Comparison of ENCODE assay signal across 8 mouse cellular contexts in the genomic region with DNA sequence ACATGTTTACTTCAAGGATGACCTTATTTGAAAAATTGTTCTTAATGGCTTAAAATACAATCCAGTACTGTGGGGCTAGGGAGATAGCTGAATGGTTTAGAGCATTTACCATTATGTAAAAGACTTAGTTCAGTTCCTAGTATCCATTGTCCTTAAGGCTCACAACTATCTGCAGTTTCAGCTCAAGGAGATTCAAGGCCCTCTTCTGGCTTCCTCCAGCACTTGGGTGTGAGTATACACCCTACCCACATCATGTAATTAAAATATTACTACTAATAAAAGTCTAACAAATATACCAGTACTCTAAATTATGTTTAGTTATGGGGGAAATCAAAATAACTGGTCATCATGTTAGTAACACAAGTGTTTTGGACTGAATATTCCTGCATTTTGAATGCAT. TPM values are rescaled to one million over a fixed set of nuclear protein-coding genes. Genes with fewer than 3 reads are reported as not detected.
DNase-seq lines count a peak whose midpoint lies in the region; ATAC-seq and TF ChIP-seq lines count a peak whose summit lies in the region.

No protein-coding gene starts in this region.

- peak overlapping the region; percentile 77 for H3K4me2 ChIP-seq in heart, embryonic 15.5 days
- peak overlapping the region; percentile 93 for H3K4me2 ChIP-seq in hindbrain, embryonic 14.5 days (replicated peaks)
- H3K4me2 ChIP-seq in midbrain, embryonic 14.5 days (ENCODE audit: low read length), result peak overlapping the region; percentile 76

- DNase-seq in heart, postnatal 10 days, result no peak
- no peak for DNase-seq in hindbrain, embryonic 14.5 days (ENCODE audit: low spot score)
- DNase-seq in midbrain, embryonic 14.5 days, result no peak
- no peak for DNase-seq in adrenal gland, postnatal 36 days
- no peak for DNase-seq in kidney, postnatal 10 days

- H3K36me3 ChIP-seq in heart, embryonic 15.5 days, result peaks cover 27% of the 10 kb centered on the region
- peaks cover 29% of the 10 kb centered on the region for H3K36me3 ChIP-seq in hindbrain, embryonic 14.5 days (replicated peaks; ENCODE audit: control insufficient read depth, insufficient read depth)
- peaks cover 25% of the 10 kb centered on the region for H3K36me3 ChIP-seq in midbrain, embryonic 14.5 days (ENCODE audit: control insufficient read depth, insufficient read depth, low read length)

- no peaks in the 10 kb centered on the region for H3K27me3 ChIP-seq in heart, embryonic 15.5 days
- H3K27me3 ChIP-seq in hindbrain, embryonic 14.5 days (ENCODE audit: control insufficient read depth, insufficient read depth, low read length), result no peaks in the 10 kb centered on the region
- no peaks in the 10 kb centered on the region for H3K27me3 ChIP-seq in midbrain, embryonic 14.5 days (ENCODE audit: control insufficient read depth, insufficient read depth, low read length)

- no peak for TF ChIP-seq POLR2A in bone marrow macrophage, adult 2 months (IDR thresholded peaks at IDR 0.05; ENCODE audit: borderline replicate concordance, low read depth, low read length)

- TF ChIP-seq CTCF in bone marrow macrophage, adult 2 months (IDR thresholded peaks at IDR 0.05; ENCODE audit: low read depth, low read length), result no peak

- intact Hi-C loops in heart, postnatal 10 days (cut with DNase I), result no loop called here

- H3K4me3 ChIP-seq in heart, embryonic 15.5 days, result 0 out of 2 replicates have a peak overlapping the region, but pooled peaks have one; percentile 18
- H3K4me3 ChIP-seq in bone marrow macrophage, adult 2 months (ENCODE audit: insufficient read depth, low read length), result peak overlapping the region; percentile 30; the same call in 1 of the 2 replicates
- H3K4me3 ChIP-seq in hindbrain, embryonic 14.5 days (replicated peaks; ENCODE audit: low read length), result peak overlapping the region; percentile 67
- H3K4me3 ChIP-seq in midbrain, embryonic 14.5 days (replicated peaks; ENCODE audit: low read depth, low read length), result peak overlapping the region; percentile 63; the same call in 1 of the 2 replicates

- H3K9ac ChIP-seq in heart, embryonic 15.5 days, result no peak overlapping the region
- H3K9ac ChIP-seq in hindbrain, embryonic 14.5 days, result peak overlapping the region; percentile 14; the same call in 1 of the 2 replicates
- H3K9ac ChIP-seq in midbrain, embryonic 14.5 days (replicated peaks; ENCODE audit: low read length), result no peak overlapping the region

- H3K4me1 ChIP-seq in heart, embryonic 15.5 days (replicated peaks), result peaks cover 11% of the 10 kb centered on the region
- peaks cover 8% of the 10 kb centered on the region for H3K4me1 ChIP-seq in bone marrow macrophage, adult 2 months (ENCODE audit: control insufficient read depth, insufficient read depth, low read length)
- H3K4me1 ChIP-seq in hindbrain, embryonic 14.5 days (replicated peaks; ENCODE audit: control insufficient read depth, insufficient read depth, low read length), result peaks cover 18% of the 10 kb centered on the region
- peaks cover 17% of the 10 kb centered on the region for H3K4me1 ChIP-seq in midbrain, embryonic 14.5 days (ENCODE audit: control insufficient read depth, insufficient read depth, low read length)

- no peak overlapping the region for H3K27ac ChIP-seq in heart, embryonic 15.5 days
- no peak overlapping the region for H3K27ac ChIP-seq in bone marrow macrophage, adult 2 months (ENCODE audit: insufficient read depth, low read depth, low read length)
- H3K27ac ChIP-seq in hindbrain, embryonic 14.5 days, result no peak overlapping the region
- H3K27ac ChIP-seq in midbrain, embryonic 14.5 days (replicated peaks; ENCODE audit: low read depth, low read length), result no peak overlapping the region

- ATAC-seq in heart, embryonic 15.5 days (replicated peaks; ENCODE audit: insufficient number of reproducible peaks, insufficient read depth, low FRiP score, low read depth), result no peak
- ATAC-seq in hindbrain, embryonic 14.5 days (ENCODE audit: low FRiP score), result no peak
- no peak for ATAC-seq in midbrain, embryonic 14.5 days (ENCODE audit: low FRiP score, low TSS enrichment)
- ATAC-seq in monocyte, adult 5-6 weeks (replicated peaks; ENCODE audit: insufficient number of reproducible peaks, low FRiP score, low TSS enrichment, poor library complexity, severe bottlenecking), result no peak

- no peaks in the 10 kb centered on the region for H3K9me3 ChIP-seq in heart, embryonic 15.5 days (replicated peaks)
- no peaks in the 10 kb centered on the region for H3K9me3 ChIP-seq in hindbrain, embryonic 14.5 days (ENCODE audit: control insufficient read depth, low read length)
- H3K9me3 ChIP-seq in midbrain, embryonic 14.5 days (ENCODE audit: control insufficient read depth, low read length), result no peaks in the 10 kb centered on the region

RNA-seq across cellular contexts. Expression of a gene that starts 1.0 kb away (rescaled TPM):
- 39.1 and 40.8 TPM in 2 replicates for polyA plus RNA-seq in heart, embryonic 15.5 days (2015; fragmentation: Nextera tagmentation; extraction: Ambion mirVana)
- 10 to 100 TPM; 23.7 to 27.0 TPM for total RNA-seq in heart, postnatal 10 days (2021)
- polyA plus RNA-seq in bone marrow macrophage, adult 2 months (2012; ENCODE audit: insufficient read depth, insufficient read length, missing spikeins), result 13.0 and 15.3 TPM in 2 replicates
- 26.0 and 30.2 TPM in 2 replicates for polyA plus RNA-seq in hindbrain, embryonic 14.5 days (2014; fragmentation: Nextera tagmentation; extraction: Ambion mirVana)
- polyA plus RNA-seq in midbrain, embryonic 14.5 days (2014; fragmentation: Nextera tagmentation; extraction: Ambion mirVana), result 26.9 and 32.4 TPM in 2 replicates
- 10 to 100 TPM; 16.3 to 20.8 TPM for total RNA-seq in adrenal gland, postnatal 36 days (2021)
- 1.6 to 3.8 TPM (median 2.0 TPM) in 3 replicates for total RNA-seq in monocyte, adult 5-6 weeks (2017)

RNA-seq across cellular contexts. Expression of a gene that starts 1.2 kb away (rescaled TPM):
- polyA plus RNA-seq in heart, embryonic 15.5 days (2015; fragmentation: Nextera tagmentation; extraction: Ambion mirVana), result 11.9 and 12.2 TPM in 2 replicates
- 10 to 100 TPM in 1 of 2 experiments, 1 to 10 TPM in 1; 9.0 to 11.3 TPM for total RNA-seq in heart, postnatal 10 days (2021)
- polyA plus RNA-seq in bone marrow macrophage, adult 2 months (2012; ENCODE audit: insufficient read depth, insufficient read length, missing spikeins), result 12.1 and 13.7 TPM in 2 replicates
- polyA plus RNA-seq in hindbrain, embryonic 14.5 days (2014; fragmentation: Nextera tagmentation; extraction: Ambion mirVana), result 33.1 and 39.2 TPM in 2 replicates
- polyA plus RNA-seq in midbrain, embryonic 14.5 days (2014; fragmentation: Nextera tagmentation; extraction: Ambion mirVana), result 33.8 and 41.3 TPM in 2 replicates
- 10 to 100 TPM; 17.2 to 21.4 TPM for total RNA-seq in adrenal gland, postnatal 36 days (2021)
- total RNA-seq in monocyte, adult 5-6 weeks (2017), result 2.3 to 8.3 TPM (median 3.6 TPM) in 3 replicates

RNA-seq across cellular contexts. Expression of a gene that starts 15.3 kb away (rescaled TPM):
- 59.8 and 60.3 TPM in 2 replicates for polyA plus RNA-seq in heart, embryonic 15.5 days (2015; fragmentation: Nextera tagmentation; extraction: Ambion mirVana)
- 10 to 100 TPM; 10.1 to 12.7 TPM for total RNA-seq in heart, postnatal 10 days (2021)
- polyA plus RNA-seq in bone marrow macrophage, adult 2 months (2012; ENCODE audit: insufficient read depth, insufficient read length, missing spikeins), result 12.5 and 14.6 TPM in 2 replicates
- 42.7 and 43.0 TPM in 2 replicates for polyA plus RNA-seq in hindbrain, embryonic 14.5 days (2014; fragmentation: Nextera tagmentation; extraction: Ambion mirVana)
- 49.4 and 55.0 TPM in 2 replicates for polyA plus RNA-seq in midbrain, embryonic 14.5 days (2014; fragmentation: Nextera tagmentation; extraction: Ambion mirVana)
- total RNA-seq in adrenal gland, postnatal 36 days (2021), result 10 to 100 TPM; 10.4 to 14.9 TPM
- 18.2 to 32.9 TPM (median 24.2 TPM) in 3 replicates for total RNA-seq in monocyte, adult 5-6 weeks (2017)

RNA-seq across cellular contexts. Expression of a gene that starts 30.0 kb away (rescaled TPM):
- 11.4 and 14.5 TPM in 2 replicates for polyA plus RNA-seq in heart, embryonic 15.5 days (2015; fragmentation: Nextera tagmentation; extraction: Ambion mirVana)
- 10 to 100 TPM; 17.1 to 20.5 TPM for total RNA-seq in heart, postnatal 10 days (2021)
- 14.5 and 17.3 TPM in 2 replicates for polyA plus RNA-seq in bone marrow macrophage, adult 2 months (2012; ENCODE audit: insufficient read depth, insufficient read length, missing spikeins)
- 31.1 TPM in 2 replicates for polyA plus RNA-seq in hindbrain, embryonic 14.5 days (2014; fragmentation: Nextera tagmentation; extraction: Ambion mirVana)
- 26.5 and 38.8 TPM in 2 replicates for polyA plus RNA-seq in midbrain, embryonic 14.5 days (2014; fragmentation: Nextera tagmentation; extraction: Ambion mirVana)
- total RNA-seq in adrenal gland, postnatal 36 days (2021), result 10 to 100 TPM; 17.8 to 18.9 TPM
- 17.3 to 22.4 TPM (median 21.6 TPM) in 3 replicates for total RNA-seq in monocyte, adult 5-6 weeks (2017)

RNA-seq across cellular contexts. Expression of a gene that starts 55.8 kb away (rescaled TPM):
- 0.03 TPM in 1 of 2 replicates, not detected in the other for polyA plus RNA-seq in heart, embryonic 15.5 days (2015; fragmentation: Nextera tagmentation; extraction: Ambion mirVana)
- not detected for total RNA-seq in heart, postnatal 10 days (2021)
- polyA plus RNA-seq in bone marrow macrophage, adult 2 months (2012; ENCODE audit: insufficient read depth, insufficient read length, missing spikeins), result not detected in 2 replicates
- polyA plus RNA-seq in hindbrain, embryonic 14.5 days (2014; fragmentation: Nextera tagmentation; extraction: Ambion mirVana), result 0.07 TPM in 1 of 2 replicates, not detected in the other
- polyA plus RNA-seq in midbrain, embryonic 14.5 days (2014; fragmentation: Nextera tagmentation; extraction: Ambion mirVana), result 0.05 and 0.08 TPM in 2 replicates
- total RNA-seq in adrenal gland, postnatal 36 days (2021), result under 1 TPM; 0.03 TPM
- total RNA-seq in monocyte, adult 5-6 weeks (2017), result 0.67 to 0.96 TPM (median 0.78 TPM) in 3 replicates
